Mouse (Mus musculus) cortical plate, adult 2 months (tissue): Measurements from ENCODE around the gene Pxt1.

Experiments used
- CTCF ChIP-seq: fragments of 200-500 bp; IDR thresholded peaks from 2 replicates; pipeline ENCODE4 v1.5.1; 2011; ENCODE audit warnings: mild to moderate bottlenecking, control low read depth, low read length; ENCODE audit not compliant: insufficient read depth; ENCODE audit errors: extremely low read depth
- POLR2A ChIP-seq: fragments of 200-500 bp; IDR thresholded peaks from 2 replicates; pipeline ENCODE4 v1.6.1; 2011; ENCODE audit warnings: mild to moderate bottlenecking, low read length, control low read depth; ENCODE audit not compliant: insufficient read depth; ENCODE audit errors: extremely low read depth

GRCm38 (mm10) chr17:28924957-28925595, 18.6 kb downstream of the Pxt1 start:
- TF ChIP-seq CTCF (no peak), POLR2A (no peak)
